Mouse (Mus musculus) heart, postnatal 0 days (tissue): ENCODE data around the gene Homer2. TPM values are rescaled to one million over a fixed set of nuclear protein-coding genes. Genes with fewer than 3 reads are reported as not detected.

ENCODE experiments used
- ATAC-seq: fragments of 200-750 bp; cut with Nextera tagmentation; 2 replicates; pipeline ENCODE4 v1.8.0; 2017; ENCODE audit warnings: low read depth, moderate number of reproducible peaks, moderate library complexity; ENCODE audit not compliant: insufficient read depth
- DNase-seq: peaks from one replicate; pipeline ENCODE4 v3.0.0-alpha.2; 2016; ENCODE audit warnings: low spot score
- H3K27ac ChIP-seq: fragments of 300-500 bp; sonication (generic); 2 replicates; pipeline ENCODE4 v1.5.1; 2014; ENCODE audit warnings: low read depth, mild to moderate bottlenecking
- H3K27me3 ChIP-seq: fragments of 300-500 bp; sonication (generic); 2 replicates; pipeline ENCODE4 v1.6.1; 2014; ENCODE audit warnings: low read length, mixed read lengths; ENCODE audit not compliant: control insufficient read depth, insufficient read depth
- H3K36me3 ChIP-seq: fragments of 300-500 bp; sonication (generic); replicated peaks from 2 replicates; pipeline ENCODE4 v1.6.1; 2014; ENCODE audit warnings: low read length, mixed read lengths; ENCODE audit not compliant: control insufficient read depth, insufficient read depth
- H3K4me1 ChIP-seq: fragments of 300-500 bp; sonication (generic); 2 replicates; pipeline ENCODE4 v1.6.1; 2014; ENCODE audit warnings: antibody characterized with exemption; ENCODE audit not compliant: control insufficient read depth, insufficient read depth
- H3K4me2 ChIP-seq: fragments of 300-500 bp; sonication (generic); 2 replicates; pipeline ENCODE4 v1.6.1; 2014; ENCODE audit warnings: low read depth, mild to moderate bottlenecking, low read length, moderate library complexity
- H3K4me3 ChIP-seq: fragments of 300-500 bp; sonication (generic); 2 replicates; pipeline ENCODE4 v1.5.1; 2014; ENCODE audit warnings: low read depth, low read length
- H3K9ac ChIP-seq: fragments of 300-500 bp; sonication (generic); replicated peaks from 2 replicates; pipeline ENCODE4 v1.6.1; 2014; ENCODE audit warnings: low read depth, low read length, mixed read lengths
- H3K9me3 ChIP-seq: fragments of 300-500 bp; sonication (generic); replicated peaks from 2 replicates; pipeline ENCODE4 v1.6.1; 2016; ENCODE audit warnings: low read length; ENCODE audit not compliant: control insufficient read depth
- CTCF ChIP-seq: IDR thresholded peaks from 2 replicates; pipeline ENCODE4 v1.5.1; 2016; ENCODE audit warnings: antibody characterized with exemption, control low read depth, low read depth
- EP300 ChIP-seq: IDR thresholded peaks from 2 replicates; pipeline ENCODE4 v1.6.1; 2016; ENCODE audit warnings: antibody characterized with exemption, low read depth
- WGBS: fragments of 180-500 bp; shearing (Covaris S2); extraction: QIAGEN DNeasy Blood & Tissue Kit; methylation state at CpG from one replicate; pipeline ENCODE4 v1.1.7; 2014; 5-methylcytosine and 5-hydroxymethylcytosine counted together
- polyA plus RNA-seq: library from polyadenylated mRNA; unstranded; fragments of >200 nt; fragmentation: Nextera tagmentation; extraction: Ambion mirVana; gene quantifications from 2 replicates; pipeline ENCODE4 v1.2.1, GENCODE M21; 2015
- total RNA-seq: library from RNA; depleted of rRNA; stranded (reverse); fragments of >200 nt; gene quantifications from 2 replicates; pipeline ENCODE4 v1.2.3, GENCODE M21; 2014; ENCODE audit warnings: low replicate concordance

Homer2 gene
- total and polyA plus RNA-seq, 2 experiments from 2014 or later = 19.5 to 51.3 TPM

DNA sequence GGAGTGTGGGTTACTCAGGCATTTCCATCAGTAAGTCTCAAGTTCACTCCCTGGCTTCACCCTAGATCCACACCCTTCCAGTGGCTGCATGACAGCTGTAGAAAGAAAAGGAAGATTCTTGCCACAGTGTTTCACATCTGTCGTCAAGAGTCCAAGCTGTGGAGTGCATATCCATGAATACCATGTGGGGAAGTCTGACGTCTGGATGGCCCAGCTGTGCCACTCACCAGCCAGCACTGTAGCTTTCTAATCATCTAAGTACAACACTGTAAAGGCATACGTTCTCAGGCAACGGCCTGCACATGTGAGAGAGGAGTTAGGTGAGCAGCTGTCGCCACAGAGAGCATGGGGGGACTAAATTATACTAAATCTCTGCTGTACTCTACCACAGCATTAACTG lies 56.0 kb downstream of the Homer2 start:
- Histone ChIP-seq H3K9ac (no peak overlapping the region), H3K4me1 (peaks cover 32% of the 10 kb centered on the region), H3K27me3 (no peaks in the 10 kb centered on the region), H3K4me3 (no peak overlapping the region), H3K4me2 (no peak overlapping the region), H3K9me3 (no peaks in the 10 kb centered on the region), H3K36me3 (no peaks in the 10 kb centered on the region), H3K27ac (no peak overlapping the region; the same call in 1 of the 2 replicates)
- DNase-seq (no peak), ATAC-seq (no peak)
- WGBS = 36% methylated on average over 5 of the region's 5 CpGs
- no peak for TF ChIP-seq EP300
- TF ChIP-seq CTCF = no peak

DNA sequence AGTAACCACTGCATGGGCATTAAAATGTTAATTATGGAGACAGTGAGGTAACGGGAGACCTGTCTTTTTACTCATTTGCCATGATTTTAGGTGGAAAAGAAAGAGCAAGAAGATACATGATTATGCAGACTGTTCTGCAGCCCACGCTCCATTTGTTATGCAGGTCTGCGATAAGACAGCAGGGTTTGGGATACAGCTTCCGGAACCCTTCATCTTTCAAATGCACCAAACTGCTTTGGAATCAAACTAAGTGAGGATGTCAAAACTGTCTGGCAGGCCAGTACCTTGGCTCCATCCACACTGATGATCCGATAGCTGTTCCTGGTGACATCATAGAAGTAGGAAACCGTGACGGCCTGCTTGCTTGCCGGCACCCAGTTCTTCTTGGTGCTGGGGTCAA lies 58.1 kb downstream of the Homer2 start:
- TF ChIP-seq CTCF (no peak), EP300 (no peak)
- DNase-seq (no peak), ATAC-seq (no peak)
- no peaks in the 10 kb centered on the region for H3K9me3 ChIP-seq
- no peak overlapping the region for H3K4me3 ChIP-seq
- H3K9ac ChIP-seq = no peak overlapping the region
- peaks cover 27% of the 10 kb centered on the region for H3K4me1 ChIP-seq
- no peak overlapping the region for H3K4me2 ChIP-seq
- no peaks in the 10 kb centered on the region for H3K36me3 ChIP-seq
- no peaks in the 10 kb centered on the region for H3K27me3 ChIP-seq
- no peak overlapping the region for H3K27ac ChIP-seq
- 80% methylated on average over 8 of the region's 8 CpGs for WGBS

DNA sequence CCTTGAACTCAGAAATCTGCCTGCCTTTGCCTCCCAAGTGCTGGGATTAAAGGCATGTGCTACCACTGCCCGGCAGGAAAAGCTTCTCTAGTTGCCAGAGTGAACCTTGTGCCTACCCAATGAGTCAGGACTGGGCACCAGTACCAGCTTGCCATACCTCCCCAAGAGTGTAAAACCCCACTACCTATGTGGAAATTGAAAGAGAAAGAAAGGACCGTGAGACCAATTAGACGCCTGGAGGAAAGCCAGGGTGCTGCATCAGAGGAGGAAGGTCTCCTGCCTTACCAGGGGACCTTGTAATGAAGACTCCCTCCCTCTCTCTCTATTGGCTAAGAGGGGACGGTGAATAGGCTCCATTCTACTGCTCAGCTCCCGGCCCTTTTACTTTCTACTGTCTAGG lies 59.4 kb downstream of the Homer2 start:
- Histone ChIP-seq H3K4me1 (peaks cover 17% of the 10 kb centered on the region), H3K4me2 (no peak overlapping the region), H3K9me3 (no peaks in the 10 kb centered on the region), H3K9ac (no peak overlapping the region), H3K36me3 (no peaks in the 10 kb centered on the region), H3K27me3 (no peaks in the 10 kb centered on the region), H3K27ac (no peak overlapping the region), H3K4me3 (no peak overlapping the region)
- TF ChIP-seq CTCF (no peak), EP300 (no peak)
- DNase-seq = no peak
- no peak for ATAC-seq
- WGBS = 74% methylated on average over 5 of the region's 5 CpGs

DNA sequence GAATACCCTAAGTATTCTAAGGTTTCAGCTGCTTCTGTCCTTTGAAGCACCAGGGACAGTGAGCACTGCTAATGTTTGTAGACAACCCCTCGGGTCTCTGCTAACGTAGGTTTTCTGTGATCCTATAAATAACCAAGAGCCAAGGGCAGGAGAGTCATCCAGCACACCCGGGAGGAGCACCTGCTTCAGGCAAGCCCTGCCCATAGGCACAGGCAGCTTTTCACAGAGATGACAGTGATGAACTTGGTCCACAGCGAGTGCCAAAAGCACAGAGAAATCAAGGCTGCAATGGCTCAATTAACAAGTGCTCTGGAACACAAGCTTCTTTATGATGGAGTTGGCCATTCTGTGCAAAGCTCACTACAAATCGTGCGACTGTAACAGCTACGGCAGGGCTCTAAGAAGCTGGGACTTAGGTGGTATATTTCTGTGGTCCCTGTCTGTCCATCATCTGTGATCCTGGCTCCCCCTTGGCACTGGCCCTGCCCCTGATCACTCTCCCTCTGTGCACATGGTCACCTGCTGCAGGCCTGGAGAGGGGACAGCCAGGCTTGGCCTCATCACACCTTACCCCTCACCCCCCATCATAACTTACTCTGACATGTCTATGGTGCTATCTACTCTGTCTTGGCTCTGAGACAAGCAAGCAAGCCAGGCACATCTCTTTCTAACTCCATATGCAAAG lies 62.6 kb downstream of the Homer2 start:
- H3K9me3 ChIP-seq = no peaks in the 10 kb centered on the region
- no peaks in the 10 kb centered on the region for H3K27me3 ChIP-seq
- peak; percentile 65; the same call in 1 of the 2 replicates for ATAC-seq
- peaks cover 6% of the 10 kb centered on the region for H3K4me1 ChIP-seq
- TF ChIP-seq CTCF (no peak), EP300 (no peak)
- no peak overlapping the region for H3K9ac ChIP-seq
- WGBS = 43% methylated on average over 7 of the region's 7 CpGs
- H3K36me3 ChIP-seq = no peaks in the 10 kb centered on the region
- 0 out of 2 replicates have a peak overlapping the region, but pooled peaks have one; percentile 6 for H3K4me2 ChIP-seq
- H3K4me3 ChIP-seq = no peak overlapping the region
- peak; percentile 23 for DNase-seq
- no peak overlapping the region for H3K27ac ChIP-seq

DNA sequence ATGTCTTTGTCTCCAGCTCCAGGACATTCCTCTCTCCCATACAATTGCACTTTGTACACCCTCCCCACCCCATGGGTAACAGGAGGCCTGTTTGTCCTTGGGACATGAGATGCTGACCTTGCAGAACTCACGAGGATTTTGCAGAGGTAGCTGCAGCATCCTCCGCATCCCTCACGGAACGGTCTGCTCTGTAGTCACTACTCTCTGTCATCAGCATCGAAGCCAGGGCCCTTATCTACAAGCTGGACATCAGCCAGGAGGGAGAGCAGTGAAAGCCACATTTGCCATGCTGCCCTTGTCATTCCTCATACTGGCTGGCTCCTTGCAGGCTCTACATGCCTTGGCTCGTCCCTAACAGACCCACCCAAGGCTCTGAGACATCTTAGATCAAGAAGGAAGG lies 66.2 kb downstream of the Homer2 start:
- 11% methylated on average over 6 of the region's 6 CpGs for WGBS
- no peak overlapping the region for H3K27ac ChIP-seq
- H3K36me3 ChIP-seq = no peaks in the 10 kb centered on the region
- H3K9ac ChIP-seq = no peak overlapping the region
- no peak overlapping the region for H3K4me2 ChIP-seq
- H3K4me3 ChIP-seq = no peak overlapping the region
- peaks cover 6% of the 10 kb centered on the region for H3K4me1 ChIP-seq
- no peaks in the 10 kb centered on the region for H3K9me3 ChIP-seq
- ATAC-seq = peak; percentile 62
- peak; percentile 72 for DNase-seq
- TF ChIP-seq CTCF (no peak), EP300 (no peak)
- no peaks in the 10 kb centered on the region for H3K27me3 ChIP-seq

- Histone ChIP-seq H3K4me3 (no peak overlapping the region), H3K4me2 (no peak overlapping the region), H3K4me1 (no peaks in the 10 kb centered on the region), H3K9me3 (no peaks in the 10 kb centered on the region), H3K27ac (no peak overlapping the region), H3K9ac (no peak overlapping the region), H3K27me3 (no peaks in the 10 kb centered on the region), H3K36me3 (0 out of 2 replicates have a peak, but pooled peaks cover 6% of the 10 kb centered on the region)
- DNase-seq = no peak
- TF ChIP-seq CTCF = no peak
- no peak for TF ChIP-seq EP300
- ATAC-seq = no peak
- 80% methylated on average over 6 of the region's 6 CpGs for WGBS
These were observed 74.7 kb downstream of the Homer2 start for GRCm38 (mm10) chr7:81632586-81632985.
